Mouse (Mus musculus) mature B cell (primary cell): ENCODE data around the gene Srarp.

ENCODE experiments used
- in situ Hi-C: fragments of 300-500 bp; cut with MboI; formaldehyde crosslinking; loops from 2 replicates; pipeline ENCODE4 v1.14.3; 2019

Srarp gene

GRCm38 (mm10) chr4:141389366-141390150 lies 46.3 kb downstream of the Srarp start:
- in situ Hi-C loops = no loop called here

GRCm38 (mm10) chr4:141387933-141388332 lies 48.0 kb downstream of the Srarp start:
- in situ Hi-C loops = no loop called here

- in situ Hi-C loops = no loop called here
Measured at GRCm38 (mm10) chr4:141387093-141387784, 48.7 kb downstream of the Srarp start.

GRCm38 (mm10) chr4:141386150-141386549 lies 49.8 kb downstream of the Srarp start:
- in situ Hi-C loops = no loop called here

- in situ Hi-C loops = no loop called here
Measured at GRCm38 (mm10) chr4:141385275-141385674, 50.6 kb downstream of the Srarp start.
